Mouse (Mus musculus) central nervous system, embryonic 14 days (tissue): ENCODE measurements around the gene Tmem100. TPM values are rescaled to one million over a fixed set of nuclear protein-coding genes. Genes with fewer than 3 reads are reported as not detected.

Source experiments
- polyA plus RNA-seq: library from polyadenylated mRNA; depleted of rRNA; stranded (reverse); fragments of >200 nt; gene quantifications from 2 replicates; pipeline ENCODE4 v1.2.3, GENCODE M21; 2012; rRNA removed

Tmem100 gene
- polyA plus RNA-seq, result 6.6 and 9.6 TPM in 2 replicates

GRCm38 (mm10) chr11:90029841-90030398, at the start of gene Tmem100:
Gene Tmem100, plus strand, starts transcription at chr11:90030348.

GRCm38 (mm10) chr11:90002231-90002986, 27.7 kb upstream of the Tmem100 start, which contains the start of gene Pctp:
Gene Pctp, minus strand, starts transcription at chr11:90002894.

Other genes with a start within 250 kb of the Tmem100 start
- 1.4 and 1.7 TPM in 2 replicates for gene Pctp, start 27.5 kb upstream of the Tmem100 start, polyA plus RNA-seq
- gene Gm45716, start 157.3 kb downstream of the Tmem100 start, polyA plus RNA-seq, result 14.1 and 16.1 TPM in 2 replicates
- gene Mmd, start 219.1 kb downstream of the Tmem100 start, polyA plus RNA-seq, result 61.0 and 62.3 TPM in 2 replicates